Mouse (Mus musculus): ENCODE results near the gene Tgfbr2. TPM values are rescaled to one million over a fixed set of nuclear protein-coding genes. Genes with fewer than 3 reads are reported as not detected.

Tgfbr2 gene
- total and polyA plus RNA-seq, 3 experiments, result 19.6 to 46.3 (median 42.8) TPM

DNA sequence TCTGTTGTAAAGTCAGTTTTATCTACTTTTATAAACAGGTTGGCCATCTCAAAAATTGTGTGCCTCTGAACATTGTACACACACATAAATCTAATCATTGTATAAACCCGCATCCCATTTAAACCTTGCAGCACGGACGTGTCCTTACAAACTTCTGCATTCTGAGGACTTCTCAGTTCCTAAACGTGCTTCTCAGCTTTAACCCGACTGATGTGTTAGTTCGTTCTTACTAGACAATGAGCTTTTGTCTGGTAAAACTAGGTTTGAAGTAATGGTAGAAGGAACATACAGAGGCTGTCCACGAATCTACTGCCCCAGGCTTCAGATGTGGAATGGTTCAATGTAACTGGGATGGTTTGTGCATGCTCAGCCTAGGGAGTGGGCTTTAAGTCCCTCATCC lies 41.9 kb upstream of the Tgfbr2 start:
- peak overlapping the region; percentile 53; the same call in 1 of the 2 replicates for H3K9ac ChIP-seq (ENCODE audit: insufficient read depth, low read depth)
- no peak for TF ChIP-seq MAZ (IDR thresholded peaks at IDR 0.05; ENCODE audit: low read depth, low read length)
- no peak for TF ChIP-seq ZMIZ1 (IDR thresholded peaks at IDR 0.05; ENCODE audit: low read depth, low read length)
- TF ChIP-seq BHLHE40 (IDR thresholded peaks at IDR 0.05; ENCODE audit: low read depth, low read length), result no peak
- TF ChIP-seq TCF12 (IDR thresholded peaks at IDR 0.05; ENCODE audit: low read depth, low read length), result no peak
- TF ChIP-seq POLR2AphosphoS2 (IDR thresholded peaks at IDR 0.05; ENCODE audit: low read depth, low read length), result no peak
- H3K36me3 ChIP-seq (replicated peaks in 1 of 2; ENCODE audit: control insufficient read depth in 1 of 2, insufficient read depth in 1 of 2, low read length in 1 of 2), result no peaks in the 10 kb centered on the region
- no peaks in the 10 kb centered on the region for H3K9me3 ChIP-seq (replicated peaks; ENCODE audit: low read length)
- H3K4me3 ChIP-seq (replicated peaks in 1 of 3; ENCODE audit: low read depth in 2 of 3, low read length in 2 of 3, poor library complexity in 1 of 3), result no peak overlapping the region
- peak overlapping the region; percentile 26; the same call in 1 of the 2 replicates for H3K4me2 ChIP-seq (ENCODE audit: insufficient read depth, low read depth, poor library complexity, severe bottlenecking)
- in situ Hi-C loops (cut with MboI; ENCODE audit: low pct_ligation_motif_present, low pct_unique_long_range_greater_than_20kb, low sequenced_read_pairs), result loop anchor here (10.0 kb wide), 1 partner anchor 108 kb away; no protein-coding TSS in a partner anchor
- dilution Hi-C loops (cut with MboI; ENCODE audit: extremely low pct_ligation_motif_present, extremely low pct_unique_long_range_greater_than_20kb, low sequenced_read_pairs), result no loop called here
- no peaks in the 10 kb centered on the region for H3K79me2 ChIP-seq (replicated peaks; ENCODE audit: control insufficient read depth, extremely low read depth, insufficient read depth, poor library complexity, severe bottlenecking)
- H3K4me1 ChIP-seq (ENCODE audit: control insufficient read depth in 1 of 2, insufficient read depth in 2 of 2), result peaks cover 33 to 88% of the 10 kb centered on the region in 2 experiments
- no peaks in the 10 kb centered on the region for H3K27me3 ChIP-seq (replicated peaks)
- no peak for DNase-seq (ENCODE audit: extremely low read depth)
- H3K27ac ChIP-seq (ENCODE audit: insufficient read depth, low read depth), result peak overlapping the region; percentile 98

DNA sequence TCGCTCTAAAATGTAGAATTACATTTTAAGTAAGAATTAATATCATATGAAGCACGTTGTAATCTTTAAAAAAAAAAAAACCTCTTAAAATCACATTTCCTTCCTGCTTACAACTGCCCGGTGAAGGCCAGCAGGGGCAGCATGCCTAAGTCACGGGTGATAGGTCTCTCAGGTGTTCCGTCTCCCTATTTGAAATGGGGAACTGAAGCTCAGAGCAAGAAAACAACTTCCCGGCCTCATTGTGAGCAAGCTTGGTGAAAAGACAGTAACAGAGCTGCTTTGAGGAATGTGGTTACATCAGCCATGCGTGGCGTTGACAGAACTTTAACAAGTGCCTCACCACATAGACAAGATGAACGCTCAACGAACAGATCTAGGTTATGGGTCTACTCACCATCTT lies 41.5 kb upstream of the Tgfbr2 start:
- Histone ChIP-seq H3K9ac (ENCODE audit: insufficient read depth, low read depth) (peak overlapping the region; percentile 53; the same call in 1 of the 2 replicates), H3K9me3 (replicated peaks; ENCODE audit: low read length) (no peaks in the 10 kb centered on the region)
- TF ChIP-seq JUND (conservative IDR thresholded peaks at IDR 0.05; ENCODE audit: low read depth, low read length), result no peak; the same call in 1 of the 2 replicates
- no peak for TF ChIP-seq JUN (IDR thresholded peaks at IDR 0.05; ENCODE audit: insufficient read depth, low read depth, low read length)
- peak; percentile 57; the same call in 1 of the 2 replicates for TF ChIP-seq ELF1 (IDR thresholded peaks at IDR 0.05; ENCODE audit: low read depth, low read length)
- TF ChIP-seq IRF4 (IDR thresholded peaks at IDR 0.05; ENCODE audit: low read depth, low read length), result peak; percentile 91
- TF ChIP-seq BHLHE40 (IDR thresholded peaks at IDR 0.05; ENCODE audit: low read depth, low read length), result peak; percentile 98
- peak; percentile 94 for TF ChIP-seq ZNF384 (IDR thresholded peaks at IDR 0.05; ENCODE audit: low read depth, low read length)
- TF ChIP-seq UBTF (IDR thresholded peaks at IDR 0.05; ENCODE audit: low read depth, low read length), result no peak
- peak; percentile 41; the same call in 1 of the 2 replicates for TF ChIP-seq MXI1 (IDR thresholded peaks at IDR 0.05; ENCODE audit: low read depth, low read length)
- peak; percentile 56 for TF ChIP-seq RAD21 (IDR thresholded peaks at IDR 0.05; ENCODE audit: low read depth, low read length)
- TF ChIP-seq USF2 (conservative IDR thresholded peaks at IDR 0.05; ENCODE audit: low read depth, low read length), result no peak
- peak; percentile 81 for TF ChIP-seq MEF2A (IDR thresholded peaks at IDR 0.05; ENCODE audit: borderline replicate concordance, low read depth, low read length)
- no peak for TF ChIP-seq E2F4 (IDR thresholded peaks at IDR 0.05; ENCODE audit: insufficient replicate concordance, low read depth, low read length)
- TF ChIP-seq MAX (IDR thresholded peaks at IDR 0.05; ENCODE audit: low read length), result peak; percentile 89
- TF ChIP-seq TBP (conservative IDR thresholded peaks at IDR 0.05; ENCODE audit: low read depth, low read length), result peak; percentile 40
- TF ChIP-seq PAX5 (IDR thresholded peaks at IDR 0.05; ENCODE audit: low read length), result no peak
- no peak for TF ChIP-seq MAFK (IDR thresholded peaks at IDR 0.05; ENCODE audit: insufficient replicate concordance, low read length)
- TF ChIP-seq CTCF (conservative IDR thresholded peaks at IDR 0.05 in 1 of 2, IDR thresholded peaks at IDR 0.05 in 1 of 2; ENCODE audit: low read depth in 2 of 2, low read length in 2 of 2), result peak; percentile 16 to 62; a peak in 2 of 4 replicates
- TF ChIP-seq MAZ (IDR thresholded peaks at IDR 0.05; ENCODE audit: low read depth, low read length), result no peak
- TF ChIP-seq NRF1 (IDR thresholded peaks at IDR 0.05; ENCODE audit: low read depth, low read length), result no peak
- no peak for TF ChIP-seq ZKSCAN1 (IDR thresholded peaks at IDR 0.05; ENCODE audit: borderline replicate concordance, low read depth, low read length)
- peak; percentile 91 for TF ChIP-seq ETS1 (conservative IDR thresholded peaks at IDR 0.05; ENCODE audit: low read depth, low read length)
- TF ChIP-seq EP300 (IDR thresholded peaks at IDR 0.05; ENCODE audit: low read length), result peak; percentile 89
- no peak for TF ChIP-seq KAT2A (IDR thresholded peaks at IDR 0.05; ENCODE audit: insufficient replicate concordance, low read length)
- no peak for TF ChIP-seq USF1 (IDR thresholded peaks at IDR 0.05; ENCODE audit: low read depth, low read length)
- TF ChIP-seq SMC3 (IDR thresholded peaks at IDR 0.05; ENCODE audit: low read depth, low read length), result peak; percentile 32; the same call in 1 of the 2 replicates
- TF ChIP-seq ZMIZ1 (IDR thresholded peaks at IDR 0.05; ENCODE audit: low read depth, low read length), result no peak
- TF ChIP-seq SIN3A (IDR thresholded peaks at IDR 0.05; ENCODE audit: low read length), result no peak; the same call in 1 of the 2 replicates
- peak; percentile 82 for TF ChIP-seq TCF12 (IDR thresholded peaks at IDR 0.05; ENCODE audit: low read depth, low read length)
- TF ChIP-seq HCFC1 (IDR thresholded peaks at IDR 0.05; ENCODE audit: low read depth, low read length), result peak; percentile 50
- peak; percentile 94; the same call in 1 of the 2 replicates for TF ChIP-seq MYC (IDR thresholded peaks at IDR 0.05; ENCODE audit: low read depth, low read length)

More for the DNA sequence above, 41.5 kb upstream of the Tgfbr2 start:
- Histone ChIP-seq H3K4me2 (ENCODE audit: insufficient read depth, low read depth, poor library complexity, severe bottlenecking) (no peak overlapping the region), H3K79me2 (replicated peaks; ENCODE audit: control insufficient read depth, extremely low read depth, insufficient read depth, poor library complexity, severe bottlenecking) (no peaks in the 10 kb centered on the region), H3K4me1 (ENCODE audit: control insufficient read depth in 1 of 2, insufficient read depth in 2 of 2) (peaks cover 34 to 85% of the 10 kb centered on the region in 2 experiments), H3K27me3 (replicated peaks) (no peaks in the 10 kb centered on the region), H3K4me3 (replicated peaks in 1 of 3; ENCODE audit: low read depth in 2 of 3, low read length in 2 of 3, poor library complexity in 1 of 3) (no peak overlapping the region), H3K36me3 (replicated peaks in 1 of 2; ENCODE audit: control insufficient read depth in 1 of 2, insufficient read depth in 1 of 2, low read length in 1 of 2) (no peaks in the 10 kb centered on the region), H3K27ac (ENCODE audit: insufficient read depth, low read depth) (peak overlapping the region; percentile 98; the same call in 1 of the 2 replicates)
- dilution Hi-C loops (cut with MboI; ENCODE audit: extremely low pct_ligation_motif_present, extremely low pct_unique_long_range_greater_than_20kb, low sequenced_read_pairs) (no loop called here), in situ Hi-C loops (cut with MboI; ENCODE audit: low pct_ligation_motif_present, low pct_unique_long_range_greater_than_20kb, low sequenced_read_pairs) (loop anchor here (10.0 kb wide), 1 partner anchor 108 kb away; no protein-coding TSS in a partner anchor)
- DNase-seq (ENCODE audit: extremely low read depth), result peak; percentile 96

Data from CH12.LX (cell line).